Mouse (Mus musculus): Measurements from ENCODE around the gene Actr2. TPM values are rescaled to one million over a fixed set of nuclear protein-coding genes. Genes with fewer than 3 reads are reported as not detected.
"Not testable (repeated sequence)": the region's sequence is repeated elsewhere in the genome, so short reads cannot be mapped to it uniquely, and the experiment has no call there.

Gene Actr2
- total RNA-seq (2014; rRNA removed) (70.4 and 77.0 TPM in 2 replicates), polyA plus RNA-seq (2015; fragmentation: Nextera tagmentation; extraction: Ambion mirVana) (169 and 193 TPM in 2 replicates)

DNA sequence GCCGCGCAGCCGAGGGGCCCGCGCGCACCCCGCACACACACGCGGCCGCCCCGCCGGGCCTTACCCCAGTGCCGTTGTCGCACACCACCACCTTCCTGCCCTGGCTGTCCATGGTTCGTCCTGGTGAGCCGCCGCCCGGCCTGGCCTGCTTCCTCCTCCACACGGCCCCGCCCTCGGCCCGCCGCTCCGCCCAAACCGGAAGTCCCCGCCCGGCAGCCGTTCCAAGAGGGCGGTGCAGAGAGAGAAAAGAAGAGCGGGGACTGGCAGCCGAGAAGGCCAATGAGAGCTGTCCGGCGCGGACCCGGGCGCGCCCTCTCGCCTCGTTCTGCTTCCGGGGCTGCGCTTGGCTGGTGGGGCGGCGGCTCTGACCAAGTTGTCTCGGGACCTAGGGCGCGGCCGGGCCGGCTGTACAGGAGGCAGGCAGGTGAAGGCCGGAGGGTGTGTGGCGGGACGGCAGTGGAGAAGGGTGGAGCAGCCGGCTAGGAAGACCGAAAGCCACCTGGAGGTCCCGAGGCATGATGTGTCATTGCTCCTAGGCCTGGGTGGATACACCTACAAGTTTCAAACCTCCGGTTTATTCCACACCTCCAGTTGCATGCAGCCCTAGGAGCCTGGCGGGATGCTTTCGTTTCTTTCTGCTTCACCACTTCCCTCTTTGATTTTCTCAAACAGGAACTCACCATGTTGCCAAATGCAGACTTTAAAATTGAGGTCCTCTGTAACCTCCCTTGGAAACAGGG lies at the start of gene Actr2:
Actr2 (minus strand) TSS at position 173 of the 740 bp plus-strand sequence.
- DNase-seq (ENCODE audit: low spot score) (peak; percentile 97), ATAC-seq (ENCODE audit: low FRiP score) (peak; percentile 100)
- WGBS = under 1% methylated on average over 40 of the region's 57 CpGs
- Histone ChIP-seq H3K27ac (ENCODE audit: low read depth, low read length) (peak within 1 kb of the TSS; percentile 93), H3K9ac (replicated peaks; ENCODE audit: low read length, poor library complexity, severe bottlenecking) (peak within 1 kb of the TSS; percentile 87), H3K4me3 (ENCODE audit: low read depth, low read length) (peak within 1 kb of the TSS; percentile 75), H3K4me1 (ENCODE audit: insufficient read depth, low read length) (no peaks in the 10 kb centered on the region; the same call in 1 of the 2 replicates), H3K9me3 (ENCODE audit: low read length) (no peaks in the 10 kb centered on the region), H3K4me2 (ENCODE audit: low read depth, low read length, poor library complexity, severe bottlenecking) (peak within 1 kb of the TSS; percentile 60), H3K27me3 (ENCODE audit: insufficient read depth, low read length) (no peaks in the 10 kb centered on the region), H3K36me3 (ENCODE audit: insufficient read depth, low read length) (no peaks in the 10 kb centered on the region)
- no peak for TF ChIP-seq CTCF (IDR thresholded peaks at IDR 0.05)

DNA sequence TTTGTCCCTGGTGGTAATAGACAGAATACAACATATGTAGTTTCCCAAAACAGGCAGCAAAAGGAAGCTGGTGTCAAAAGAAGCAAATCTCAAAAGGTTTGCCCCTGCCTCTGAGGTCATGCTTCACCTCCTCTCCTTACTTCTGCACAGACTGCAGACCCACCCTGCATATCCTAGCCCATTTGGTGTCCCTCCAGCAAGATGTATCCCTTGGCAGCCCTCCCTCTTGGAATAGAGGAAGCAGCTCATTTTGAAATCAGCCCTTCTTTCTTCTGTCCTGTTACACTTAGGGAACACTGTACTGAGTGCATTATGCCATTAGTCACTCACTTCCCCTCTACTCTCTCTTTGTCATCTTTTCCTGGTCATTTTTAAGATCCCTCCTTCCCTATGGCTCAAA lies 46.2 kb upstream of the Actr2 start:
- H3K27me3 ChIP-seq (ENCODE audit: insufficient read depth, low read length) = no peaks in the 10 kb centered on the region
- DNase-seq (ENCODE audit: low spot score) = no peak
- no peaks in the 10 kb centered on the region for H3K36me3 ChIP-seq (ENCODE audit: insufficient read depth, low read length)
- no peak for TF ChIP-seq CTCF (IDR thresholded peaks at IDR 0.05)
- H3K4me1 ChIP-seq (ENCODE audit: insufficient read depth, low read length) = no peaks in the 10 kb centered on the region
- ATAC-seq (ENCODE audit: low FRiP score) = no peak
- no peak overlapping the region for H3K9ac ChIP-seq (replicated peaks; ENCODE audit: low read length, poor library complexity, severe bottlenecking)
- no peak overlapping the region for H3K4me2 ChIP-seq (ENCODE audit: low read depth, low read length, poor library complexity, severe bottlenecking)
- no peak overlapping the region for H3K4me3 ChIP-seq (ENCODE audit: low read depth, low read length)
- no peak overlapping the region for H3K27ac ChIP-seq (ENCODE audit: low read depth, low read length)
- H3K9me3 ChIP-seq (ENCODE audit: low read length) = no peaks in the 10 kb centered on the region

- H3K9me3 ChIP-seq (ENCODE audit: low read length); H3K4me3 ChIP-seq (ENCODE audit: low read depth, low read length); H3K9ac ChIP-seq (replicated peaks; ENCODE audit: low read length, poor library complexity, severe bottlenecking); ATAC-seq (ENCODE audit: low FRiP score); H3K27me3 ChIP-seq (ENCODE audit: insufficient read depth, low read length); DNase-seq (ENCODE audit: low spot score); H3K4me2 ChIP-seq (ENCODE audit: low read depth, low read length, poor library complexity, severe bottlenecking); H3K36me3 ChIP-seq (ENCODE audit: insufficient read depth, low read length); H3K27ac ChIP-seq (ENCODE audit: low read depth, low read length); H3K4me1 ChIP-seq (ENCODE audit: insufficient read depth, low read length): not testable (repeated sequence)
- WGBS = 93% methylated on average over 5 of the region's 5 CpGs
Measured at GRCm38 (mm10) chr11:20153542-20153941, 40.8 kb upstream of the Actr2 start.

DNA sequence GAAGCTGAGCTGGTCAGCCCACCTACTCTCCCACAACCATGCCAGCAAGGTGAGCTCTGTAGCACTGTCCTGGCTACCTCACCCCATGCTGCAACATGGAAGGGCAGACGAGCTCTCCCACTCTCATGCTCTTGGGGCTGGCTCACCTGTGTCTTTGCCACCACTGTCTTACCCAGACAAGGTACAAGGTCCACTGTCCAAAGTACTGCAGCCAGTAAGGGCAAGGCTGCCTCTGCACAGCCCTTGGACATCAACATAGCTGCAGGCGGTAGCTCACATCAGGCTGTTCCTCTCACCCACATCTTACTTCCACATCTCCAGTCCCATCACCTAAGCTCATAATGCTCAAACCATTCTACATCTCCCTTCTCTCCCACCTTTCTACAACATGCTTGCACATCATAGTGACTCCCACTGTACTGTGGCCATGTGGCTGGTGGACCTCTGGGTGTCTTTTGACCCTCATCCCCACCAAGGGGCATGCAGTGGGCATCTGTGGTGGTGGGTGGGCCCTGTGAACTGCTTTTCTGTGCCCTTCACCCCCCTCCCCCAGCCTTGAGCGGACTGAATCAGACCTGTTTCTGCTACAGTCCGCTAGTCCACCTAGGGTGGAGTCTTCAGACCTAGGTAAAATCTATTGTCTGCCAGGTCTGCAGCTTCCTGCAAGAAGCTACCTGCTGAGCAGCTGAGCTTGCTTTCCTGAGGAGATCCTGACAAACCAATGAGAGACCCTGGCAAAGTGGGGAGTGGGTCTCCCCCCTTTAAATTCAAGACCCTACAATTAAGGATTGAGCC lies 39.6 kb upstream of the Actr2 start:
- H3K9me3 ChIP-seq (ENCODE audit: low read length) = no peaks in the 10 kb centered on the region
- H3K27me3 ChIP-seq (ENCODE audit: insufficient read depth, low read length) = no peaks in the 10 kb centered on the region
- no peak overlapping the region for H3K27ac ChIP-seq (ENCODE audit: low read depth, low read length)
- H3K4me3 ChIP-seq (ENCODE audit: low read depth, low read length) = no peak overlapping the region
- no peak for TF ChIP-seq CTCF (IDR thresholded peaks at IDR 0.05)
- ATAC-seq (ENCODE audit: low FRiP score) = no peak
- 78% methylated on average over 4 of the region's 4 CpGs for WGBS
- no peak for DNase-seq (ENCODE audit: low spot score)
- no peak overlapping the region for H3K9ac ChIP-seq (replicated peaks; ENCODE audit: low read length, poor library complexity, severe bottlenecking)
- H3K4me1 ChIP-seq (ENCODE audit: insufficient read depth, low read length) = no peaks in the 10 kb centered on the region
- no peaks in the 10 kb centered on the region for H3K36me3 ChIP-seq (ENCODE audit: insufficient read depth, low read length)
- H3K4me2 ChIP-seq (ENCODE audit: low read depth, low read length, poor library complexity, severe bottlenecking) = no peak overlapping the region

GRCm38 (mm10) chr11:20151290-20151689 lies 38.6 kb upstream of the Actr2 start:
- Histone ChIP-seq H3K4me2 (ENCODE audit: low read depth, low read length, poor library complexity, severe bottlenecking) (no peak overlapping the region), H3K4me1 (ENCODE audit: insufficient read depth, low read length) (no peaks in the 10 kb centered on the region), H3K27ac (ENCODE audit: low read depth, low read length) (no peak overlapping the region), H3K36me3 (ENCODE audit: insufficient read depth, low read length) (no peaks in the 10 kb centered on the region), H3K4me3 (ENCODE audit: low read depth, low read length) (no peak overlapping the region), H3K9me3 (ENCODE audit: low read length) (no peaks in the 10 kb centered on the region), H3K27me3 (ENCODE audit: insufficient read depth, low read length) (no peaks in the 10 kb centered on the region), H3K9ac (replicated peaks; ENCODE audit: low read length, poor library complexity, severe bottlenecking) (no peak overlapping the region)
- ATAC-seq (ENCODE audit: low FRiP score) (no peak), DNase-seq (ENCODE audit: low spot score) (no peak)
- TF ChIP-seq CTCF (IDR thresholded peaks at IDR 0.05) = no peak
- WGBS = 88% methylated on average over 5 of the region's 5 CpGs

- H3K4me3 ChIP-seq (ENCODE audit: low read depth, low read length) = no peak overlapping the region
- no peak overlapping the region for H3K27ac ChIP-seq (ENCODE audit: low read depth, low read length)
- no peaks in the 10 kb centered on the region for H3K9me3 ChIP-seq (ENCODE audit: low read length)
- H3K27me3 ChIP-seq (ENCODE audit: insufficient read depth, low read length) = no peaks in the 10 kb centered on the region
- DNase-seq (ENCODE audit: low spot score) (no peak), ATAC-seq (ENCODE audit: low FRiP score) (no peak)
- H3K4me2 ChIP-seq (ENCODE audit: low read depth, low read length, poor library complexity, severe bottlenecking) = no peak overlapping the region
- 94% methylated on average over 3 of the region's 3 CpGs for WGBS
- no peak for TF ChIP-seq CTCF (IDR thresholded peaks at IDR 0.05)
- H3K9ac ChIP-seq (replicated peaks; ENCODE audit: low read length, poor library complexity, severe bottlenecking) = no peak overlapping the region
- H3K4me1 ChIP-seq (ENCODE audit: insufficient read depth, low read length) = no peaks in the 10 kb centered on the region
- H3K36me3 ChIP-seq (ENCODE audit: insufficient read depth, low read length) = no peaks in the 10 kb centered on the region
Measured at GRCm38 (mm10) chr11:20149936-20150335, 37.2 kb upstream of the Actr2 start.

Data from midbrain, postnatal 0 days (tissue).